Mouse (Mus musculus) embryonic fibroblast, embryonic 13.5 days (primary cell): ENCODE results near the gene Tmem242. TPM values are rescaled to one million over a fixed set of nuclear protein-coding genes. Genes with fewer than 3 reads are reported as not detected.

Experiments used
- H3K27ac ChIP-seq: 2 replicates; pipeline ENCODE4 v1.5.1; 2012; ENCODE audit warnings: low read length, control low read depth, inconsistent platforms; ENCODE audit not compliant: insufficient read depth
- H3K4me1 ChIP-seq: 2 replicates; pipeline ENCODE4 v1.6.1; 2011; ENCODE audit warnings: low read length; ENCODE audit not compliant: control insufficient read depth, insufficient read depth
- H3K4me3 ChIP-seq: 2 replicates; pipeline ENCODE4 v1.5.1; 2011; ENCODE audit warnings: mild to moderate bottlenecking, control low read depth, low read length; ENCODE audit not compliant: insufficient read depth
- CTCF ChIP-seq: IDR thresholded peaks from 2 replicates; pipeline ENCODE4 v1.5.1; 2011; ENCODE audit warnings: mild to moderate bottlenecking, control low read depth, low read length, moderate library complexity, borderline replicate concordance; ENCODE audit not compliant: insufficient read depth
- POLR2A ChIP-seq: IDR thresholded peaks from 2 replicates; pipeline ENCODE4 v1.6.1; 2011; ENCODE audit warnings: low read depth, mild to moderate bottlenecking, control low read depth, low read length, moderate library complexity
- polyA plus RNA-seq: library from polyadenylated mRNA; stranded (reverse); fragments of >200 nt; gene quantifications from 2 replicates; pipeline ENCODE4 v1.2.4, GENCODE M21; 2011; ENCODE audit warnings: low read depth; ENCODE audit not compliant: missing spikeins, insufficient read length

Gene Tmem242
- polyA plus RNA-seq, 1 experiment, result 72.9 TPM

DNA sequence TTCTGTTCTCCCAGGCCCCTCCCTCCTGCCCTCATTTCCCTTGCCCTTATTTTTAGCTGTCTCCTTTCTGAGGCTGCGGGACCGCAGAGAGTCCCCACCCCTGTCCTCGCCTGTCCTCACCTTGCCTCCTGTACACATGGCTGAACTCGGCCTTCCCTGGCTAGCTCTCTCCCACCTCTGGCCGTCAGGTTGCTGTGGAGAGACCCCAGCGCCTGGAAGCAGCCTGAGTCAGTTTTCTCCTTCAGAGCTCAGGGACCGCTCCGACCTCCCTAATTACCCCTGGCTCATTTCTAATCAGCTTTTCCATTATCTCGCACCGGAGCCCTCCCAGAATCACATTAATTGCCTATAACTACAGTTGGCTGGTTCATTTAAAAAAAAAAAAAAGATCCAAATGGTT is 49.4 kb downstream of the Tmem242 start:
- TF ChIP-seq POLR2A (no peak), CTCF (no peak)
- Histone ChIP-seq H3K4me1 (no peaks in the 10 kb centered on the region), H3K4me3 (no peak overlapping the region), H3K27ac (no peak overlapping the region)

DNA sequence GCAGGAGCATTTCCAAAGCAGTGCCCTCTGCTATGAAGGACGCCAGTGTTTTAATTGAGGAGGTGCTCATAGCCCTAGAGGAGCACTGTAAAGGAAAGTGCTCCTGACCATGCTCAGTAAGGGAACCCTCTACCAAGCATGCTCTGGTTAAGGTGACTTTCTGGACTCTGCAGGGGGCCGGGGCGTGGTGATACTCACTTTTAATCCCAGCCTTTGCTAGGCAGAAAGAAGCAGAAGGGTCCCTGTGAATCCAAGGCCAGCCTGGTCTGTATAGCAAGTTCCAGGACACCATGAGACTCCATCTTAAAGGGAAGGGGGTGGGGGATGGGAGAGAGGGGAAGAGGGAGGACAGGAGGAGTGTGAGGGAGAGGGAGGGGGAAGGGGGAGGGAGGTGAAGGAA is 51.7 kb downstream of the Tmem242 start:
- no peak for TF ChIP-seq CTCF
- no peak for TF ChIP-seq POLR2A

GRCm38 (mm10) chr17:5386885-5387545 is 53.0 kb downstream of the Tmem242 start:
- TF ChIP-seq CTCF (no peak), POLR2A (no peak)
- H3K4me1 ChIP-seq, result no peaks in the 10 kb centered on the region
- no peak overlapping the region for H3K27ac ChIP-seq
- H3K4me3 ChIP-seq, result no peak overlapping the region

More for the DNA sequence above, 51.7 kb downstream of the Tmem242 start:
- Histone ChIP-seq H3K4me1 (no peaks in the 10 kb centered on the region), H3K27ac (no peak overlapping the region), H3K4me3 (no peak overlapping the region)

- TF ChIP-seq POLR2A (no peak), CTCF (no peak)
- no peak overlapping the region for H3K4me3 ChIP-seq
- H3K4me1 ChIP-seq, result no peaks in the 10 kb centered on the region
- H3K27ac ChIP-seq, result no peak overlapping the region
These were observed 54.4 kb downstream of the Tmem242 start for GRCm38 (mm10) chr17:5385694-5386093.

DNA sequence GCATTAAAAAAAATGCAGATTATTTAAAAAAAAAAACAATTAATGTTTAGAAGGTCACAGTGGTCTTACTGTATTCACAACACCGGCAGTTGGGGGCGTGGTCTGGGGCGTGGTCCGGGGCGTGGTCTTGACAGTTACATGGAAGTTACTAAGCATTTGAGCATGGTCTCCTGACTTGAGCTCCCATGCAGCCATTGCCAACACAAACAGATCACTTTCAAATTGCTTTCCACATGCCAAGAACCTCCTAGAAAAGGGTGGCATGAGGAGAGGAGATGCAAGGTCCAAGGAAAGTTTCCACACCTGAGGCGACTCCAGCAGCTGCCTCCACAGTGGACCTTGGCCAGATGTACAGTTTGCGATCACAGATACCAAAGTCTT is 62.1 kb downstream of the Tmem242 start:
- Histone ChIP-seq H3K4me3 (no peak overlapping the region), H3K27ac (no peak overlapping the region), H3K4me1 (peaks cover 2% of the 10 kb centered on the region; the same call in 1 of the 2 replicates)
- TF ChIP-seq POLR2A (no peak), CTCF (no peak)

- H3K27ac ChIP-seq, result no peak overlapping the region
- H3K4me1 ChIP-seq, result peaks cover 2% of the 10 kb centered on the region; the same call in 1 of the 2 replicates
- TF ChIP-seq CTCF, result no peak
- no peak for TF ChIP-seq POLR2A
- no peak overlapping the region for H3K4me3 ChIP-seq
These were observed 62.7 kb downstream of the Tmem242 start for GRCm38 (mm10) chr17:5377151-5377929.

DNA sequence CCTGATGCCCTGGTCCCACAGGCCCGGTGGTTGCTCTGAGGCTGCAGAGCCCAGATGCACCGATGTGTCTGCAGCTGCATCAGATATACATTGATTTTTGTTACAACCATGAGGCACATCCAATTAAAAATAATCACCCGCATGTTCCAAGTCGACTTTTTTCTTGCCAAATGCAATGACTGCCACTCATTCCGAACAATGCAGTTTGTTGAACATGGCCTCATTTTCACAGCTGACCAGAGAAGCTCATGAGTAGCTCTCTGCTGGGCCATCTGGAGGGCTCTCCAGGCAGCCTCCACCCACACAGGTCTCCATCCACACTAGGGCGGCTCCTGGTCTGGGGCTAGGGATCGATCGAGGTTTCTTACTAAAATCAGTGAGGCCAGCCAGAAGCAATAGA is 67.1 kb downstream of the Tmem242 start:
- H3K4me1 ChIP-seq, result peaks cover under 1% of the 10 kb centered on the region; the same call in 1 of the 2 replicates
- no peak overlapping the region for H3K27ac ChIP-seq
- TF ChIP-seq POLR2A (no peak), CTCF (no peak)

GRCm38 (mm10) chr17:5371521-5371920 is 68.5 kb downstream of the Tmem242 start:
- no peaks in the 10 kb centered on the region for H3K4me1 ChIP-seq
- H3K27ac ChIP-seq, result no peak overlapping the region
- no peak overlapping the region for H3K4me3 ChIP-seq
- TF ChIP-seq POLR2A, result no peak
- TF ChIP-seq CTCF, result no peak

More for the DNA sequence above, 67.1 kb downstream of the Tmem242 start:
- H3K4me3 ChIP-seq, result no peak overlapping the region

GRCm38 (mm10) chr17:5371032-5371431 is 69.0 kb downstream of the Tmem242 start:
- Histone ChIP-seq H3K4me1 (no peaks in the 10 kb centered on the region), H3K4me3 (no peak overlapping the region), H3K27ac (no peak overlapping the region)
- TF ChIP-seq POLR2A (no peak), CTCF (no peak)

DNA sequence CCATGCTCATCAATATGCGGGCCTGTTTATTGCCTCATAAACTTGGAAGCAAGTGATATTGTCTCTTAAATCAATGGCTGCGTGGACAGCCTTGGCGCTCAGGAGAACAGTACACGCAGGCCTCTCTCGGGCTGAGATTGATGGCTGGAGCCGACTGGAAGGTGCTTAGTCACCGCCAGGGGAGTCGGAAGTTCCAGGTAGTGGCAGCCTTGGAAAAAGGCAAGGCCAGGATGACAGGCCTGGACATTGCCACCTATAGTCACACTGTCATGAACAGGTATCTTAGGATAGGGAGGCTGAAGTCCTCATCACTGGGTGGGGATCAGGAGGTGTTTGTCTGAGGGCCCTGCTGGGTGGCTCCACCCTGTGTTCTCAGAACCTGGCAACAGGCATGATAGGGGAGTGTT is 74.1 kb downstream of the Tmem242 start:
- no peak for TF ChIP-seq CTCF
- Histone ChIP-seq H3K27ac (no peak overlapping the region), H3K4me3 (no peak overlapping the region), H3K4me1 (no peaks in the 10 kb centered on the region)

Other genes starting within 250 kb of the Tmem242 start
- gene Ldhal6b, start 21.5 kb downstream of the Tmem242 start, polyA plus RNA-seq, result 0.35 and 0.68 TPM in 2 replicates
- gene Zdhhc14, start 52.3 kb upstream of the Tmem242 start, polyA plus RNA-seq, result 2.2 and 3.0 TPM in 2 replicates